Mouse (Mus musculus): ENCODE results near the gene Gkn3. TPM values are rescaled to one million over a fixed set of nuclear protein-coding genes. Genes with fewer than 3 reads are reported as not detected.

The Gkn3 gene
- total and polyA plus RNA-seq, 2 experiments from 2014 or later = 0.63 TPM; not detected in 1

DNA sequence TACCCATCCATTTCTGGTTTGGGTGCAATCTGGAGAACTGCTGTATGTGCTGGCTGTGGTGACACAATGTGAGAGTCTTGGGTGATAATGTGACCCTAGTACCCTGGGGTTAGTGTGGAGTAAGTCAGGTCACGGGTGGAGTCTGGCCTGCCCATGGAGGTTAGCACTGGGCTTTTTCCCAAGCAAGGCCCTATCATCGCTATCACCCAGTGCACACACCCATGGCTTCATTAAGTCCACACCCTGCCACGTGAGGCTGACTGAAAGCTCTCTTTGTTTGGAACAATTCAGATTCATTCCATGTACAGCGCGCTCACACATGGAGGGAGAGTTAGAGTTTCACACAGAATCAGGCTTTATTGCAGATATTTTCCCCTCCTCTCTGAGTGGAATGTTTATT, 34.3 kb downstream of the Gkn3 start:
- peak; percentile 64; the same call in 1 of the 2 replicates for ATAC-seq
- no peak for TF ChIP-seq CTCF (IDR thresholded peaks at IDR 0.05; ENCODE audit: low read depth)
- Histone ChIP-seq H3K9me3 (ENCODE audit: low read length) (no peaks in the 10 kb centered on the region), H3K4me3 (ENCODE audit: low read length) (no peak overlapping the region), H3K36me3 (ENCODE audit: insufficient read depth, low read length) (no peaks in the 10 kb centered on the region), H3K27ac (no peak overlapping the region), H3K4me1 (ENCODE audit: insufficient read depth, low read length) (no peaks in the 10 kb centered on the region), H3K4me2 (ENCODE audit: low read depth, low read length) (no peak overlapping the region), H3K9ac (replicated peaks; ENCODE audit: low read length) (no peak overlapping the region), H3K27me3 (ENCODE audit: insufficient read depth, low read length) (no peaks in the 10 kb centered on the region)
- 54% methylated on average over 5 of the region's 5 CpGs for WGBS
- peak; percentile 22 for DNase-seq (ENCODE audit: low spot score)

DNA sequence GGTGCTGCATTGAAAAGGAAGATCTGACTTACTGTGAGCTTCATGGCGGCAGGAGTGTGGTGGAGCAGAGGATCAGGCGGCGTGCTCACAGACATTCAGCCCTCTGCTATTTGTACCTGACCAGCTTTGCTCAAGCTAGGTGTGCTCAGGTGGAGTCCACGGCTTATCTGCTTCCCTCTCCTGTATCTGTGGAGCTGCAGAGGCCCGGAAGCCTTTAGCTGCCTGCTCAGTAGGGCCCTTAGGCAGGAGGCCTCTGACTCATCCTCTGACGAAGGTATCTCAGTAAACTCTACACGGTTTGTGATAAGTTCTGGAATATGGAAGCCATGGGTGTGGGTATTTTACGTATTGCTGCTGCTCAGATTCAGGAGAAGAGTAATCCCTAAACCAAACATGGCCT, 37.9 kb downstream of the Gkn3 start, which contains the start of gene Gkn1:
Gkn1 (minus strand) TSS at position 114 of the 400 bp plus-strand sequence.
- H3K4me1 ChIP-seq (ENCODE audit: insufficient read depth, low read length) = no peaks in the 10 kb centered on the region
- H3K36me3 ChIP-seq (ENCODE audit: insufficient read depth, low read length) = no peaks in the 10 kb centered on the region
- TF ChIP-seq CTCF (IDR thresholded peaks at IDR 0.05; ENCODE audit: low read depth) = no peak
- no peak within 1 kb of the TSS for H3K27ac ChIP-seq
- ATAC-seq (no peak), DNase-seq (ENCODE audit: low spot score) (no peak)
- no peak within 1 kb of the TSS for H3K9ac ChIP-seq (replicated peaks; ENCODE audit: low read length)
- H3K4me2 ChIP-seq (ENCODE audit: low read depth, low read length) = no peak within 1 kb of the TSS
- H3K4me3 ChIP-seq (ENCODE audit: low read length) = no peak within 1 kb of the TSS
- 94% methylated on average over 8 of the region's 8 CpGs for WGBS
- H3K9me3 ChIP-seq (ENCODE audit: low read length) = no peaks in the 10 kb centered on the region
- H3K27me3 ChIP-seq (ENCODE audit: insufficient read depth, low read length) = no peaks in the 10 kb centered on the region

DNA sequence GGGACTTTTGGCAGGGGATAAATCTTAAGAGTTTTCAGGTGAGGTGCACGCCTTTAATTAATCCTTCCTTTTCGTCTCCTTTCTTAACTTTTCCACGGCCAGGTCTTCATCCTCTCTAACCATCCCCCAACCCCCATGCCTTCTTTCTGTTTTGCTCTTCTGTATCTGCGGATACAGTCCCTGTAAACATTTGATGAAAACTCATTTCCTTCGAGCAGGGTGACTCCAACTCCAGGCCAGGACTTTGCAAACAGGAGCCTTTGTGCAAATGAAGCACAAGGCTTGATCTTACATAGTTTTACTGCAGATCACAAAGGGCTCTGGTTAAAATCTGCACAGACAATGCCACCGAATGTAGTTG, 52.8 kb downstream of the Gkn3 start:
- Histone ChIP-seq H3K9me3 (ENCODE audit: low read length) (no peaks in the 10 kb centered on the region), H3K36me3 (ENCODE audit: insufficient read depth, low read length) (no peaks in the 10 kb centered on the region), H3K4me3 (ENCODE audit: low read length) (no peak overlapping the region), H3K27ac (no peak overlapping the region), H3K9ac (replicated peaks; ENCODE audit: low read length) (no peak overlapping the region), H3K27me3 (ENCODE audit: insufficient read depth, low read length) (no peaks in the 10 kb centered on the region), H3K4me1 (ENCODE audit: insufficient read depth, low read length) (peaks cover 3% of the 10 kb centered on the region; the same call in 1 of the 2 replicates), H3K4me2 (ENCODE audit: low read depth, low read length) (no peak overlapping the region)
- no peak for DNase-seq (ENCODE audit: low spot score)
- ATAC-seq = no peak
- TF ChIP-seq CTCF (IDR thresholded peaks at IDR 0.05; ENCODE audit: low read depth) = no peak
- WGBS = 30% methylated on average over 6 of the region's 6 CpGs

DNA sequence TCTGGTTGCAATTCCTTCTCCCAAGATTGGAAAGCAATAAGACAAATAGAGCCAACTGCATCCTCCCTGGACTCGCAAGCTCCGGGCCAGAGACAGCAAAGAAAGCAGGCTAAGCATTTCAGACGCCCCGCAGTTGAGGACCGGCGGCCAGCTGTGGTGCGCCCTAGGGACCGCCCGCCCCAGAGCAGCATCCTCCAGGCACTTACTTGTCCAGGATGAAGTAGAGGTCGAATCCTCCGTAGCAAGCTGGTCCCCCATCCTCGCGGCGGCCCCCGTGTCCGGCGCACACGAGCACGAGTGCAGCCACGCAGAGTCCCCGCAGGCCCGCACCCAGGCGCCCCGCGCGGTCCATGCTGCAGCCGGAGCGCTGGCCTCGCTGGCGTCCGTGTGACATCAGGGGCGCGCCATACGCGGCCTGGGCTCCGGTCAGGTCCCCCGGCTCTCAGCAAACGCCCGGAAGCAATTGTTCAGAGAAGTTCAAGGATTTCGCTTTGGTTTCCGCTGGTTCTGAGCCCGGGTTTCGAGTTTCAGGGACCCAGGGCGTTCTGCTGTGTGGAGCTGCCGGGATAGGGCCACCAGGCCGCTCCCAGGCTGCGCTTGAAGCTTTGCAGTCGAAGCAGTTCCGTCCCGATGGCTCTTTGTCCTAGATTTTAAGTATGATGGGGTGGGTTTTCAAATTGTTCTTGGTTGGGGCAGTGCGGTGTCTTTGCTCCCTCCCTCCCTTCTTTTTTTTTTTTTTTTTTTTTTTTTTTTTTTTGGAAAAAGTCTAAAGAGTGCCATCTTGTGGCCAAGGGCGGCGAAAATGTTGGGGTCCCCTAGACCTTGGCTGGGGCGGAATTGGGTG, 53.4 kb downstream of the Gkn3 start, which contains the start of gene Antxr1:
Antxr1 (minus strand) TSS at position 731 of the 844 bp plus-strand sequence.
- peak; percentile 62 for TF ChIP-seq CTCF (IDR thresholded peaks at IDR 0.05; ENCODE audit: low read depth)
- ATAC-seq = peak; percentile 77
- WGBS = under 1% methylated on average over 53 of the region's 54 CpGs
- peak within 1 kb of the TSS; percentile 68 for H3K9ac ChIP-seq (replicated peaks; ENCODE audit: low read length)
- no peaks in the 10 kb centered on the region for H3K27me3 ChIP-seq (ENCODE audit: insufficient read depth, low read length)
- H3K4me2 ChIP-seq (ENCODE audit: low read depth, low read length) = peak within 1 kb of the TSS; percentile 85
- no peaks in the 10 kb centered on the region for H3K9me3 ChIP-seq (ENCODE audit: low read length)
- peak within 1 kb of the TSS; percentile 62 for H3K4me3 ChIP-seq (ENCODE audit: low read length)
- peak; percentile 73 for DNase-seq (ENCODE audit: low spot score)
- peak within 1 kb of the TSS; percentile 74 for H3K27ac ChIP-seq
- no peaks in the 10 kb centered on the region for H3K36me3 ChIP-seq (ENCODE audit: insufficient read depth, low read length)
- peaks cover 3% of the 10 kb centered on the region; the same call in 1 of the 2 replicates for H3K4me1 ChIP-seq (ENCODE audit: insufficient read depth, low read length)

DNA sequence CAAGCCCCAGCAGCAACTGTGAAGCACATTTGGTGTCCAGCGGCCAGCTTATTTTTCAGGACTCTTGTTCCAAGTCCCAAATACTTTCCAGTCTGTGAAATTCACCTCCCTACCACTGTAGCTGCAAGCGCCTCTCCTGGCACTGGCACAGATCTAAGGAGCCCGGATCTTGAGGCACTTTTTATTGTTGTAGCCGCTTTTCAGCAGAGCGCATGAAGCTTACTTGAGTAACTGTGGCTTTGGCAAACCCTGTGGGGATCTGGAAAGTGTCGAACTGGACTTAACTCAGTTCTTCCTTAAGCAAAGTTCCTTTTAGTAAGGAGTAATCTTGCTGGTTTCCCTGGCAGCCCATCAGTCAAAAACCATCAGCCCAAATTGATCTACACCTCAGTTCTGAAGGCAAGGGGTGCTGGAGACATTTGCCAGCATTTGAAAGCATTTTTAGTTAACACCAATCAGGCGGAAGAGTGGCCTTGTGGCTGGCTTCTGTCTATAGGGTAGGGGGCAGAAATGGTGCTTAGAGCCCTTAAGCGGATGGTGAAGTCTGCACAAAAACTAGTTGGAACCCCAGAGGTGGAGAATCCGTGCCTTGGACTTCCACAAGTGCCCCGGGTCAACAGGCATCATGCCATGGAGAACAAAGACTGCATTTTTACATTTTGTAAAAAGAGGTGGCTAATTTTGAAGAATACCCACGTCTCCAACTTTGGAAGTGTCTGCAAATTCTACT, 54.2 kb downstream of the Gkn3 start:
- H3K9ac ChIP-seq (replicated peaks; ENCODE audit: low read length) = peak overlapping the region; percentile 68
- H3K36me3 ChIP-seq (ENCODE audit: insufficient read depth, low read length) = no peaks in the 10 kb centered on the region
- peak; percentile 59 for TF ChIP-seq CTCF (IDR thresholded peaks at IDR 0.05; ENCODE audit: low read depth)
- WGBS = 6% methylated on average over 11 of the region's 11 CpGs
- peak overlapping the region; percentile 62 for H3K4me3 ChIP-seq (ENCODE audit: low read length)
- peak overlapping the region; percentile 74 for H3K27ac ChIP-seq
- no peaks in the 10 kb centered on the region for H3K9me3 ChIP-seq (ENCODE audit: low read length)
- H3K4me2 ChIP-seq (ENCODE audit: low read depth, low read length) = peak overlapping the region; percentile 85
- no peaks in the 10 kb centered on the region for H3K27me3 ChIP-seq (ENCODE audit: insufficient read depth, low read length)
- DNase-seq (ENCODE audit: low spot score) (peak; percentile 82), ATAC-seq (no peak; the same call in 1 of the 2 replicates)
- H3K4me1 ChIP-seq (ENCODE audit: insufficient read depth, low read length) = peaks cover 3% of the 10 kb centered on the region; the same call in 1 of the 2 replicates

Other genes with a start within 250 kb of the Gkn3 start
- gene Antxr1, start 53.1 kb downstream of the Gkn3 start, total RNA-seq (2014; rRNA removed) = 17.9 and 24.5 TPM in 2 replicates
- gene Antxr1, start 53.1 kb downstream of the Gkn3 start, polyA plus RNA-seq (2015; fragmentation: Nextera tagmentation; extraction: Ambion mirVana) = 4.0 and 4.2 TPM in 2 replicates
- not detected in 2 replicates for gene Gkn1, start 38.0 kb downstream of the Gkn3 start, total RNA-seq (2014; rRNA removed)
- gene Gkn1, start 38.0 kb downstream of the Gkn3 start, polyA plus RNA-seq (2015; fragmentation: Nextera tagmentation; extraction: Ambion mirVana) = not detected in 2 replicates
- not detected in 2 replicates for gene Gkn2, start 15.6 kb downstream of the Gkn3 start, total RNA-seq (2014; rRNA removed)
- gene Gkn2, start 15.6 kb downstream of the Gkn3 start, polyA plus RNA-seq (2015; fragmentation: Nextera tagmentation; extraction: Ambion mirVana) = not detected in 2 replicates
- 0.05 TPM in 1 of 2 replicates, not detected in the other for gene Bmp10, start 40.1 kb upstream of the Gkn3 start, total RNA-seq (2014; rRNA removed)
- gene Bmp10, start 40.1 kb upstream of the Gkn3 start, polyA plus RNA-seq (2015; fragmentation: Nextera tagmentation; extraction: Ambion mirVana) = not detected in 2 replicates
- gene Arhgap25, start 144.3 kb upstream of the Gkn3 start, total RNA-seq (2014; rRNA removed) = 1.3 and 1.9 TPM in 2 replicates
- 1.8 and 1.9 TPM in 2 replicates for gene Arhgap25, start 144.3 kb upstream of the Gkn3 start, polyA plus RNA-seq (2015; fragmentation: Nextera tagmentation; extraction: Ambion mirVana)
- 3.6 and 4.5 TPM in 2 replicates for gene Prokr1, start 201.8 kb upstream of the Gkn3 start, total RNA-seq (2014; rRNA removed)
- gene Prokr1, start 201.8 kb upstream of the Gkn3 start, polyA plus RNA-seq (2015; fragmentation: Nextera tagmentation; extraction: Ambion mirVana) = 0.89 and 1.0 TPM in 2 replicates